Mouse (Mus musculus) ES-E14 (cell line): ENCODE data around the gene Tns3. TPM values are rescaled to one million over a fixed set of nuclear protein-coding genes. Genes with fewer than 3 reads are reported as not detected.

Experiments
- DNase-seq: peaks from one replicate; pipeline ENCODE4 v3.0.0-alpha.2; 2013; ENCODE audit warnings: low read depth, low spot score
- H3K27ac ChIP-seq: 2 replicates; pipeline ENCODE4 v1.5.1; 2012; ENCODE audit warnings: low read depth, mild to moderate bottlenecking, low read length, moderate library complexity, mixed read lengths; ENCODE audit not compliant: poor library complexity, insufficient read depth, severe bottlenecking
- H3K36me3 ChIP-seq: 2 replicates; pipeline ENCODE4 v1.6.1; 2012; ENCODE audit warnings: mild to moderate bottlenecking, low read length, moderate library complexity, mixed read lengths; ENCODE audit not compliant: control insufficient read depth, poor library complexity, insufficient read depth, severe bottlenecking
- H3K4me1 ChIP-seq, 2 experiments: fragments of 150-350 bp in 1 of 2; sonication (generic) in 1 of 2; 2 replicates each; pipeline ENCODE4 v1.6.1; 2012; ENCODE audit warnings: low read length in 2 of 2, mild to moderate bottlenecking in 1 of 2, mixed read lengths in 1 of 2; ENCODE audit not compliant: control insufficient read depth in 2 of 2, insufficient read depth in 2 of 2, poor library complexity in 1 of 2
- H3K4me3 ChIP-seq, 2 experiments: fragments of 150-350 bp in 1 of 2; sonication (generic) in 1 of 2; 2 replicates each; pipeline ENCODE4 v1.5.1; 2012; ENCODE audit warnings: low read length in 2 of 2, low read depth in 1 of 2, mild to moderate bottlenecking in 1 of 2, mixed read lengths in 1 of 2; ENCODE audit not compliant: insufficient read depth in 1 of 2, poor library complexity in 1 of 2, severe bottlenecking in 1 of 2
- H3K9ac ChIP-seq: 2 replicates; pipeline ENCODE4 v1.6.1; 2012; ENCODE audit warnings: low read depth, mild to moderate bottlenecking, low read length, mixed read lengths; ENCODE audit not compliant: poor library complexity, insufficient read depth, severe bottlenecking
- H3K9me3 ChIP-seq: fragments of 150-350 bp; sonication (generic); 2 replicates; pipeline ENCODE4 v1.6.1; 2012; ENCODE audit warnings: low read depth, mild to moderate bottlenecking, low read length; ENCODE audit not compliant: control insufficient read depth, insufficient read depth
- CHD2 ChIP-seq: IDR thresholded peaks from 2 replicates; pipeline ENCODE4 v1.6.1; 2014; ENCODE audit warnings: mild to moderate bottlenecking, low read depth, low read length, inconsistent platforms
- HCFC1 ChIP-seq: IDR thresholded peaks from 2 replicates; pipeline ENCODE4 v1.6.1; 2012; ENCODE audit warnings: low read length, inconsistent platforms, borderline replicate concordance; ENCODE audit not compliant: insufficient read depth
- MAFK ChIP-seq: IDR thresholded peaks from 2 replicates; pipeline ENCODE4 v1.6.1; 2014; ENCODE audit warnings: mild to moderate bottlenecking, low read depth, low read length, inconsistent platforms; ENCODE audit not compliant: insufficient read depth
- ZC3H11A ChIP-seq: IDR thresholded peaks from 2 replicates; pipeline ENCODE4 v1.6.1; 2012; ENCODE audit warnings: low read depth, mild to moderate bottlenecking, inconsistent platforms, low read length, borderline replicate concordance
- ZNF384 ChIP-seq: IDR thresholded peaks from 2 replicates; pipeline ENCODE4 v1.6.1; 2012; ENCODE audit warnings: low read depth, low read length, inconsistent platforms
- in situ Hi-C, 2 experiments: fragments of 600-800 bp; cut with MboI; formaldehyde crosslinking; loops; one replicate each; pipeline ENCODE4 v1.15.1; 2025; ENCODE audit warnings: low sequenced_read_pairs in 2 of 2, inconsistent platforms in 1 of 2; ENCODE audit not compliant: unreplicated experiment in 2 of 2
- total RNA-seq: library from RNA; depleted of rRNA; stranded (reverse); fragments of 300-350 nt; gene quantifications from 2 replicates; pipeline ENCODE4 v1.2.3, GENCODE M21; 2012

Tns3 gene
- total RNA-seq, 1 experiment = 111 TPM

GRCm38 (mm10) chr11:8460835-8461234, 203.5 kb downstream of the Tns3 start:
- no peak for DNase-seq
- H3K9ac ChIP-seq = no peak overlapping the region
- peaks cover 36% of the 10 kb centered on the region for H3K36me3 ChIP-seq
- in situ Hi-C loops = no loop called here
- TF ChIP-seq ZNF384 (no peak), ZC3H11A (no peak), HCFC1 (no peak), MAFK (no peak), CHD2 (no peak)
- H3K4me1 ChIP-seq = 0 out of 4 replicates have a peak, but pooled peaks cover 0 to 2% of the 10 kb centered on the region in 2 experiments
- no peak overlapping the region for H3K4me3 ChIP-seq
- no peak overlapping the region for H3K27ac ChIP-seq
- no peaks in the 10 kb centered on the region for H3K9me3 ChIP-seq

- in situ Hi-C loops = no loop called here
- no peak for TF ChIP-seq ZC3H11A
- TF ChIP-seq MAFK = no peak
- TF ChIP-seq CHD2 = no peak
- no peak for TF ChIP-seq ZNF384
- no peak for TF ChIP-seq HCFC1
Observed at GRCm38 (mm10) chr11:8457951-8458350, 206.4 kb downstream of the Tns3 start.

DNA sequence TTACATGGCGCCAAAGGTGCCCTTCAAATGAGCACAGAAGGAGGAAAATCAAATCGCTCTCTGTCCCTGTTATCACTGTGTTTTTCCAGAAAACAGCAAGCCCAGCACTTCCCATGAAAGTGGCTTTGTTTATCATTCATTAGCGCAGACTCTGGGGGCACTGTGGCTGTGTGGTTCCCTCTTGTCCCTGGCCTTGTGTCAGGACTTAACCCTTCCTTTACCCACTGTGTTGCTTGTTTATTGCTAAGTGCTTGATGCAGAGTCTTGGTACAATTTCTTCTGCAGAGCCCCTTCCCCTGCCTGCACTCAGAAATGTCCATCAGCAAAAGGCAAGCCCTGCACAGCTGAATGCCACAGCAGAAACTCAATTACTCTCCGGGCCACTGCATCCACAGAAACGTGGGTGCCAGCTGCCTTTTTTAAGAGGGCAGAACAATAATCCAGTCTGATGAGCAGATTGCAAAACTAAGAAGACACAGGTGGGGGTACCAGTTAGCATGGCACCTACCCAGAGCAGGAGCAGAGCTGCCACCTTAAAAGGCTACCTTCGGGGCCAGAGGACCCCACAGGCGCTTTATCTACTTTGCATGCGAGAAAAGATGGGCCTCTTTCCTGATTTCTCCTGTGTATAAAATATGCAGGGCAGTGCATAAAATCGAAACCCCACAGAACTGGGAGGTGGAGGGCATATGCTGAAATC, 207.6 kb downstream of the Tns3 start:
- H3K27ac ChIP-seq = no peak overlapping the region
- H3K4me1 ChIP-seq = peaks cover 0 to 3% of the 10 kb centered on the region in 2 experiments; a peak in 2 of 4 replicates
- H3K9me3 ChIP-seq = no peaks in the 10 kb centered on the region
- no peak overlapping the region for H3K9ac ChIP-seq
- no peak overlapping the region for H3K4me3 ChIP-seq
- no peak for DNase-seq
- TF ChIP-seq ZC3H11A (no peak), ZNF384 (no peak), HCFC1 (no peak)
- H3K36me3 ChIP-seq = peaks cover 38% of the 10 kb centered on the region
- in situ Hi-C loops = no loop called here

More at GRCm38 (mm10) chr11:8457951-8458350, 206.4 kb downstream of the Tns3 start:
- H3K9me3 ChIP-seq = no peaks in the 10 kb centered on the region
- no peak for DNase-seq
- no peak overlapping the region for H3K9ac ChIP-seq
- no peak overlapping the region for H3K27ac ChIP-seq
- peaks cover 36% of the 10 kb centered on the region for H3K36me3 ChIP-seq
- H3K4me1 ChIP-seq = no peaks in the 10 kb centered on the region; a peak in 2 of 4 replicates
- no peak overlapping the region for H3K4me3 ChIP-seq

DNA sequence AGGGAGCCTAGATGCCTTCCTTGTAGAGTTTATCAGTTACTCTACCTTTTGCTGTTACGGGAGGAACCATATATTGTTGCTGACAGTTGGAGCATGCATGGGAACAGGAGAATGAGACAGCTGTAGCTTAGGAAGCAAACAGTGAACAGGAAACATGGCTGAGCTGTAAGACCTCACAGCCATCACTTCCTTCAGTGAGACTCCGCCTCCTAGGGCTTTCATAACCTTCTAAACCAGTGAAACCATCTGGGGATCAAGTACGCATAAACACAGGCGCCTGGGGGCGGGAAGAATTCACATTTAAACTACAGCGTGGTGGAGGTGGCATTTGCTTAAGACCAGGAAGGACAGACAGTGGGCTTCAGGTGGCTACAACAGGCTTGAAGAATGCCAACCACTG, 208.7 kb downstream of the Tns3 start:
- H3K9me3 ChIP-seq = no peaks in the 10 kb centered on the region
- no peak overlapping the region for H3K27ac ChIP-seq
- in situ Hi-C loops = no loop called here
- H3K9ac ChIP-seq = no peak overlapping the region
- no peak for DNase-seq
- H3K4me3 ChIP-seq = no peak overlapping the region
- H3K36me3 ChIP-seq = peaks cover 44% of the 10 kb centered on the region
- peaks cover 0 to 3% of the 10 kb centered on the region in 2 experiments; a peak in 2 of 4 replicates for H3K4me1 ChIP-seq
- TF ChIP-seq CHD2 (no peak), HCFC1 (no peak), ZC3H11A (no peak), MAFK (no peak), ZNF384 (no peak)
